Mouse (Mus musculus) adipocyte (in vitro differentiated cells): ENCODE measurements around the gene Arl13a.
"Not testable (repeated sequence)": the region's sequence is repeated elsewhere in the genome, so short reads cannot be mapped to it uniquely, and the experiment has no call there.

Experiments
- DNase-seq: peaks from one replicate; pipeline ENCODE4 v3.0.0-alpha.2; 2016; ENCODE audit warnings: low spot score

The Arl13a gene

DNA sequence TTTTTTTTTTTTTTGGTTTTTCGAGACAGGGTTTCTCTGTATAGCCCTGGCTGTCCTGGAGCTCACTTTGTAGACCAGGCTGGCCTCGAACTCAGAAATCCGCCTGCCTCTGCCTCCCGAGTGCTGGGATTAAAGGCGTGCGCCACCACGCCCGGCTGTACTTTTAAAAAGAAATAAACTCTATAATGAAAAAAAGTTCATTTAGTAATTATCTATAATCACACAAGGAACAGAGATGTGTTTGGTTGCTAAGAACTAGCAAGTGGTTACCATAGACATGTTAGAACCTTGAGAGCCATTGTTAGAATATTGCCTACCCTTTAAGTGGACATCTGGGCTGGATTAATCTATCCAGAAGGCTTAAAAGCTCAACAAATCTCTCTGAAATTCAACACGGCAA is at the start of gene Arl13a:
Gene Arl13a (plus strand): TSS at position 301 of the 400 bp plus-strand sequence.
- not testable (repeated sequence) for DNase-seq

DNA sequence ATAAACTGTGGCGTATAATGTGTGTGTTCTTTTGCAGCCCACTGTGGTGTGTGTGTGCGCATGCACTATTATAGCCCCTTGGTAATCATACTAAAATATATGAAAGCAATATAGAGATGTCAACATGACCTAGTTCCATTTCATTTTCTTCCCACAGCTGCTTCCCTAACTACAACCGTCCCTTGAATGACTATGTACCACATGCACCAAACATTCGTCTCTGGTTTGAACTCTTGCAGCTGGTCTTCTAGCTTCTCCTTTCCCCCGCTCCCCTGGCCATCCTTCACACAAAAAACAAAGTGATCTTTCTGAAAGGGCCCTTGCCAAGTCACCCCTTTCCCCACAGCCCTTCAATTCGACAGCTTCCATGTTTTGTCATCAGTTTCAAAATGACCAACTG is 47.3 kb upstream of the Arl13a start:
- no peak for DNase-seq

DNA sequence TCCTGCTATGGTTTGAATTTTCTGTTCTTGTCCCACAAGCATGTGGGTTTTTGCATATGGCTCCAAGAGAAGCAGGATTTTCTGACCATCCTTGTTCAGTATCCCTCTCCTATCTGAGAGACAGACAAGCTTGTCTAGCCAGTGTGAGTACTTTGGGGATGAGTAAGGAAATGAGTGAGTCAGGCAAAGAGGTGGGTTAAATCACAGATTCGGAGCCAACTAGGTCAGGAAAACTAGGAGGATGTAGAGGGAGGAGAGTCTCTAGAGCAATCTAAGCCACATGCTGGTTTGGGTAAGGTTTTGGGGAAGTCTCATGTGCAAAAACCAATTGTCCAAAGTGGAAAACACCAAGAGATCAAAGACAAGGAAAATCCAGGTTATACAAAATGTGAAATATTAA is 45.8 kb upstream of the Arl13a start:
- no peak for DNase-seq

DNA sequence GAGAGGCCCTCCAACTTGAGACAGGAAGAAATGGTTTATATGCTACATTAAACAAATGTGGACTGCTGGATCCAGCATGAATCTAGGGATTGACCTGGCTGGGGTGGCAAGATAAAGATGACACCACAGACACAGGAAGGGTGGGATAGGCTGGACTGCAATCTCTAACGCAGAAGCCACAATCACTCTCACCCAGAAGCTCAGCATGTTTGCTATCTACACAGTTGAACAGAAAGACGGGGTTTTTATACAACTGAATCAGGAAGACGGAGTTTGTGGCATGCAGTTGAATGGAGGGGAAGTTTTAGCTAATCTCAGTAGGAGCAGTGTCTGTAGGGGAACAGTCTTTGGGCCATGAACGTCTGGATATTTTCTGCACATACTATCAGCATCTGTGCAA is 45.3 kb upstream of the Arl13a start:
- DNase-seq, result no peak

DNA sequence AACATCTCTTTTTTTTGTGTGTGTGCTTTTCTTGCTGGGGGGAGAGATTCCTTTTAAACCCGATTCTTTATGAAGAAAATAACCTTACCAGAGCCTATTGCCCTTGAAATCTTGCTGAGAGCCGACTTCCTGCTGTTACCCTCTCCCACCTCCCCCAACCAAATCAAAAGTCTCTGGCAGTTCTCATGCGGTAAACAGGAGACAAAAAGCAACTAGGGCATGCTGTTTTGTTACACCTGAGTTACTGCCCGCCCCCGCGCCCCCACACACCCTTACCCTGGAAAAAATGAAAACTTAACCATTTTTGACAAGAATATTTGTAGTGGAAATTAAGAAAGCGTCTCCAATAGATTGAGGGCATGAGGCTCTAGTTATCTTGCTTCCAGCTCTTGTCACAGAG is 29.1 kb upstream of the Arl13a start:
- no peak for DNase-seq

DNA sequence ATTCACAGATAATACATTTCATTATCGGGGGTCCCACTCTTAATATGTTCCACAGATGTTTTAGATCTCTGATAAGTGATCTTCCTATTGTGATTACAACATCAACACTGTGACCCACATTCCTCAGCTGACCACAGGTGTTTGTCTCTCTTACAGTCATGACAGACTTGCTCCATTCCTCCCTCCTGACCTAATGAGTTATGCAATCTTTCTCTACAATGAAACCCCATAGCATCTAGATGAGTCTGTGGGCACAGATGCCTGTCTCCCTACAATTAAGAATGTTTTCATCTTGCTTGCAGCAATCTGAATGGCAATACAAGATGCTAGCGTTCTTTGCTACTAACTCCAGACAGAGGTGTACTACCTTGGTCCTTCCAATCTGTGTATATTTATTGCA is 26.9 kb upstream of the Arl13a start:
- DNase-seq, result no peak

DNA sequence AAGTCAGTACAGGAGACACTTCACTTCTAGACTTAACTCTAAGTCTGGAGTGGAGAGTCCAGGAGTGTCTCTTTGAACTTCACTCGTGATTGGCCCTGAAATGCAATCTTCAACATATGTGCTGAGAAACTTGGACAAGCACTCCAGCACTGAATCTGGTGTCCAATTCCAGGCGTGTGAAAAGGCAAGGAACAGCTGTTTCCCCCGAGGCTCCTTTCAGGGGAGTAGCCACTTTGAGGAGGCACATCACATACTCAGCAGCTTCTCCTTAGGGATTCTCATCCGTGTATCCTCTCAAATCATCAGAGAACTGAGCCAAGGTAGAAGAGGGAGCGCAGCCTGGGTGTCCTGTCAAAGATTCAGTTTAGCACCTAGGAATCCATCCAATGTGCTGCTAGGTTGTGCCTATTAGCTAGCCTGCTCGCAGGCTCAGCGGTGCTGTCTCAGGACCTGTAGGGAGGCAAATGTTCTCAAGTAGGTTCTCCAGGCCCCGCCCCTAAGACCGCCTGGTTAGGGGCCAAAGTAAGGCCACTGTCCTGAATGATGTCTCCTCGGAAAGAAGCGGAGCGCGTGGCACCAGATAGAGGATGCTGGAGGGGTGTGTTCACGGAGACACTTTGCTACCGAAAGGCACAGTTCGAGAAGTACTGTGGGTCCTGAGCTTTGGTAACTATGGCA is 25.1 kb upstream of the Arl13a start, which contains the start of gene Xkrx:
Gene Xkrx (minus strand): TSS at position 34 of the 678 bp plus-strand sequence.
- no peak for DNase-seq

DNA sequence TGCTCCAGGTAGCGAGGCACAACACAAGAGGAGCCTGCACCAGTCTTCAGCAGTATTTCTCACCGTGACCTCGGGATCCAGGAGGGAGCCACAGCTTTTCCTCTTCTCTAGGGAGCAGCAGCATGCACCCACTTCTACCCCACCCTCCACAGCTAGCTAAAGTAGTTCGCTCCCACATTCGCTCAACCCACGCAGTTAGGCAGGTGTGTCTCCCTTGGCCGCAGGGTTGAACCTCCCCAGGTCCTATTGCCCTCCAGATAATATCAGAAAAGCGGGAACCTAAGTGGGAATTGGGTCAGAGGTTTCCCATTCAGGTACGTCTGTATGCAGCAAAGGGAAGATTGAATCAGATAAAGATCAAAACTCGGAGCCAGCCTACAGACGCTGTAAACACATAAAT is 24.5 kb upstream of the Arl13a start:
- DNase-seq, result no peak

DNA sequence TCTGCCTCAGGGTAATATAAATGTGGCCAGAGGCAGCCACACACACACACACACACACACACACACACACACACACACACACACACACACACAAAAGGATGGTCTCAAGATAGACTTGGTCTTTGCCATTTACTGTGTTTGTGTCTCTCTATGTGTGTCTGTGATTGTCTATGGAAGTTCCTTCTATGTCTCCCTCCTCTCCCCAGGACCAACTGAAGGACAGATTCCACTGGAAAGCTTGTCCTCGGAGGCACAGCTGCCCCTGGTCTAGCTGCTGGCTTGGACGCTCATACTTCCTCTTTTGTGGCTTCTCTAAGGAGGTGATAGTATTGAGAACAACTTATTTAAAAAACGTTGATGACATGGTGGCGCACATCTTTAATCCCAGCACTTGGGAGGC is 23.8 kb upstream of the Arl13a start:
- no peak for DNase-seq

DNA sequence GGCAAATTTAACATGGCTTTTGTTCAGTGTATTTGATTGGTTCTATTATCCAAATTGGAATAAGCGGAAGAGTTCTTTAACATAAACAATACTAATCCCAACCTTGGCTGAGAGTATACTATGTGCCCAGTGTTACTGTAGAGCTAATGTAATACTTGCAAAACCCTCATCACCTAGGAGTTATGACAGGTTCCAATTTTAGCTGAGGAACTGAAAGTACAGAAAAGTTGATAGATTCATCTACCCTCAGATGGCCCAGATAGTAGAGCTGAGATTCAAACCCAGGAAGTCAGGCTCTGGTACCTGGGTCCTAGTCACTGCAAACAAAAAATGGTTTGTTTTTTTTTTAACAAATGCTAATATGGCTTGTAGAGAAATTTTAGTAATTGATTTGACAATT is 16.7 kb upstream of the Arl13a start:
- DNase-seq, result no peak

DNA sequence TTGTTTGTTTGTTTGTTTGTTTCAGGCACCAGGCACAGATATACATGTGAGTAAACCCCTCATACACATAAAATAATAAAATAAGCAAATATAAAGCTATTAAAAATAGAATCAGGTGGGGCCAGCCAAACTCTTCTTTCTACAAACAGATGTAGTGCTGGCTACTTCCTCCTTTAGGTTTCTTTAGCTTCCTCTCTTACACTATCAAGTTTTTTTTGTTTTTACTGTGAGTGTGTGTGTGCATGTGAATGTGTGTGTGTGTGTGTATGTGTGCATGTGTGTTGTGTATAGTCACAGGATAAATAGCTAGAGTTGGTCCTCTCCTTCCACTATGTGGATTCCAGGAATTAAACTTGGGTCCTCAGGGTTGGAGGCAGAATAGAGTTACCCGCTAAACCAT is 12.6 kb upstream of the Arl13a start:
- DNase-seq, result no peak

DNA sequence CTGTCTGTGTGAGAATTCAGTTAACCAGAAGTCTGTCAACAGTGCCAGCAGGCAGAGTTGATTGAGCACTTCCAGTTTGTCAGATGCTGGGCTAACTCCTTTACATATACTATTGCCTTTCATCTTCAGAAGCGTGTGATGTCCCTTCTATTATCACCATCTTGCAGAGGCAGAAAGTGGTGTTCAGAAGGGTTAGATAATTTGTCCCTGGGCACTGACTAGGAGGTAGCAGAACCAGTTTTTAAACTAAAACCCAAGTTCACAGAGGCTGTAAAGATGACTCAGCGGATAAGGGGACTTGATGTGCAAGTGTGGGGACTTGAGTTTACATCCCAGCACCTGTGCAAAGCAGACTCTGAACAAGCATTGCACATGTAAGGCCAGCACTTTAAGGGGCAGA is 21.2 kb downstream of the Arl13a start:
- no peak for DNase-seq

DNA sequence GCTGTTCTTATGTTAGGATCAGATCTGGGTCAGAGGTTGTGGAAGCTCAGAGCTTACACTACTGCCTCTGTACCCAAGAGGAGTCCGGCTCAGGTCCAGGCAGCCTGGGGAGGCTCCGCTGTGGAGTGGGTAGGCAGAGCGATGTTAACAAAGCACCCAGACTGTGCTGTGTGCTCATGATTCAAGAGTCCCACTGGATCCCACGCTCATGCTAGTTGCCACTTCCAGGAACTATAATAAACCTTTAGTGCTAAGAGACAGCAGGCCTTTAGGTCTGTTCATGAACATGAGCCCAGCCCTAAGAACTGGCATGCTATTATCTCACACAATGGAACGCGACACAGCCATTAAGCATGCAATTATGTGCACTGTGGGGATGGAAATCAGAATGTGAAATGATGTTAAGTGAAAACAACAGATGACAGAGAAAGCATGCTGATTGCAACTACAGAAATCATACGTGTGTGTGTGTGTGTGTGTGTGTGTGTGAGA is 23.9 kb downstream of the Arl13a start:
- no peak for DNase-seq

DNA sequence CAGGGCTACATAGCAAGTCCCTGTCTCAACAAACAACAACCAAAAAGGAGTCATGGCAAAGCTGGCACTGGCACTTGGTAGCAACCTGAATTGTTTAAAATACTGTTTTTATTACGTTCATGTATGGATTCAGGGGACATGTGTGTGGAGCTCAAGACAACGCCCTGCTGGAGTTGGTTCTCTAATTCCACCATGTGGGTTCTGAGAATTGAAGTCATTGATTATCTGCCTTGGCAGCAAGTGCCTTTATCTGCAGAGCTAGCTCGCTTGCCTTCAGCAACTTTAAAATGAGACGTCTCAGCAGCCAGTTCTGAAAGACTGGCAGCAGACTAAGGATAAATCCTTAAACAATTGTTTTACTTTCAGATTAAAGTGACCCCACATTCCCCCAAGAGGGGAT is 30.9 kb downstream of the Arl13a start:
- DNase-seq, result no peak

DNA sequence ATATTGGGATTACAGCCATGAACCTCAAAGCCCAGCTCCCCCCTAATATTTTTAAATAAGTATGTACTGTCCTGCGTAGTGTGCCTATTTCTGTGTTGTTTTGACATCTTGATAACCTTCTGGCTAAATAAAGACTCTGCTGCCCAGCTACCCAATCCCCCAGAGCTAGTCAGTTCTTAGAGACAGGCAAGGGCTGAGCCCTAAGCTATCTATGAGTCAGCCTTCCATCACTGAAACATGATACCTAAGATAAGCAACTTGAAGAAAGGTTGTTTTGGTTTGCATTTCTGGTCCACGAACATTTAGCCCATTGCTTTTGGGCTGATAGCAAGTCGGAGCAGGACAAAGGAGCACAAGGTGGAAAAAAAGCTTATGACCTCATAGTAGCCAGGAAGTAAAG is 33.3 kb downstream of the Arl13a start:
- no peak for DNase-seq

DNA sequence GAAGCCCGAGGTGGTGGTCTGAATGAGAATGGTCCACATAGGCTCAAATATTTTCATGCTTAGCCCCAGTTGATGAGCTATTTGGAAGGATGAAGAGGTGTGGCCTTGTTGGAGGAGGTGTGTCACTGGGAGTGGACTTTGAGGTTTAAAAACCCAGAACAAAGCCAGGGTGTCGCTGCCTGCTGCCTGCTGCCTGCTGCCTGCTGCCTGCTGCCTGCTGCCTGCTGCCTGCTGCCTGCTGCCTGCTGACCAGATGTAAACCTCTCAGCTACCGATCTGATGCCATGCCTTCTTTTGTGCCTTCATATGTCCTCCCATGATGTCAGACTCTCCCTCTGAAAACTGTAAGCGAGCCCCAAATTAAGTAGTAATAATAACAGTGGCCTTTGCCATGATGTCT is 34.6 kb downstream of the Arl13a start, which contains the start of gene Nox1:
Gene Nox1 (minus strand): TSS at position 101 of the 400 bp plus-strand sequence.
- DNase-seq, result no peak

DNA sequence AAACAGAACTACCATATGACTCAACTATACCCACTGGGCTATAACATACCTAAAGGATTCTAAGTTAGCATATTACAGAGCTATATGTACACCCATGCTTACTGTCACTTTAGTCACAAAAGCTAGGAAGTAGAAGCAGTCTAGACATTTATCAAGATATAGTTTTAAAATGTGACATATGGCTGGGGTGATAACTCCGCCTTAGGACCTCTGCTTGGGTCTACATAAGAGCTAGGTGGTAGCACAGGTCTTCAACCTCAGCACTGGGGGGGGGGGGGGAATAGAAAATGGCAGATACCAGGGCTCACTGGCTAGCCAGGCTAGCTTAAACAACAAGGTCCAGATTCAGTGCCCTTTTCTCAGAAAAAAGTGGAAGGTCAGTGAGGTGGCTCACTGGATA is 45.7 kb downstream of the Arl13a start:
- no peak for DNase-seq

DNA sequence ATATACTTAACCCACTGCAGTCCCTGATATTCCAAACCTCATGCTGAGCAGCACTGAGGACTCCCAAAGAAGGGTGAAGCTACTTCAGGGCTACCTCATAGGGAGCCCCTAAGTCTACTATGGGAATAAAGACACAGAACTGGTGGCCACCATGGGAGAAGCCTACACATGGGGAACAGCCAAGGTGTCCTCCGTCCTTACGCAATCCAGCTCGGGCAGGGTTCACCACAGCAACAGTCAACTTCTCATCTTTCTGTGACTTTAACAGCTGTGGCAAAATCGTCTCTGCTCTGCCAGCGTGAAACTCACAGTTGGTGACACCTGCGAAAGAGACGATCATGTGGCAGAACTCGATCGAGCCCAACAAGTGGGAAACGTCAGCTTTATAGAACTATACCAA is 51.0 kb downstream of the Arl13a start:
- DNase-seq, result no peak

DNA sequence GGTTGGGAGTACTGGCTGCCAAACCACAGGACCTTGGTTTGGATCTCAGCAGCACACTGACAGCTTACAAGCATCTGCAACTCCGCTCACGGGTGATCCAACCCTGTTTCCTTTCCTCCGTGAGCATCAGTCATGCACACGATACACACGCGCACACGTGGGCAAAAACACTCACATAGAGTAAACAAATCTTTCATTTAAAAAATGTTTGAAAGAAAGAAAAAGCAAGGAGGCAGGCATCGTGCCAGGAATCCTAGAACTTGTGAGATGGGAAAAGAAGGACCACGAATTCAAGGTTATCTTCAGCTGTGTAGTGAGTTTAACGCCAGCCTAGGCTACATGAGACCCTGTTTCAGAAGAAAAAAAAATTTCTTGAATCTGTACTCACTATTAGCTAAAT is 58.6 kb downstream of the Arl13a start:
- no peak for DNase-seq

DNA sequence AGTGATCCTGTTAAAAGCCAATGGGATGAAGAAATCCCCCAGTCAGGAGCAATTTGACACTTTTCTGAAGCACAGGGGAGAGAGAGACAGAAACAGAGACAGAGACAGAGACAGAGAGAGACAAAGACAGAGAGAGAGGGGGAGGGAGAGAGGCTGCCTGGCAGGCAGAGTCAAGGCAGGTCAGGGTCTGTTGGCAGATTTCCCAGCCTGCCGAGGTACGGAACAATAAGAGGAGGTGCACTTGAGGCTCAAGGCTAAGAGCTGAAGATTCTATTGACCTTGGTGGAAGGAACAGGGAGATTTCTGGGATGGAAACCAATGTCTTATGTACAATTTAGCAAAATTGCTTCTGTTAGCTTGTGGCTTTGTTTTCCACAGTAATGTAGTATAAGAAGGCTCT is 60.9 kb downstream of the Arl13a start:
- no peak for DNase-seq
